Comparison of ENCODE assay signal across 10 mouse cellular contexts in the genomic region with DNA sequence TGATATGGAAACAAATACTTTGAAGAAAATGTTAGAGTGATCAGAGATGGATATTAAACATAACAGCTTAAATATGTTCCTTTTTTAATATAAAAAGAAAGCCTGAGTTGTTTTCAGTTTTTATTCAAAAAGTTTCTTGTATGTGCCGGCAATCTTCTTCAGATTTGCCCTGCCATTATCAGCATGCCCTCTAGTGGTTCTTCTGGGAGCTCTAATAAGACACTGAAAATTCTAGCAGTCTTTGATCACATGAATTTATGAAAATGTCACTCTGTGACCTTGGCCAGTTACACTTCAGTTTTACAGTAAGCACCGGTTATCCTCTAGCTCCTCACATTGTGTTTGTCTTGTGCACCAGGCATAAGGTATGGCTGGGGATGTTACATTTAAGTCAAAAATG. TPM values are rescaled to one million over a fixed set of nuclear protein-coding genes. Genes with fewer than 3 reads are reported as not detected.
DNase-seq lines count a peak whose midpoint lies in the region; TF ChIP-seq lines count a peak whose summit lies in the region.
"Had no signal": no experiment of that assay in that cellular context is flagged by ENCODE, and none has a peak within 500 bp of the region (broad histone marks: within the 10 kb centered on the region; RNA-seq: fewer than 3 reads in every experiment).

No protein-coding gene starts in this region.

- TF ChIP-seq POLR2A in heart, adult 2 months (IDR thresholded peaks at IDR 0.05; ENCODE audit: insufficient read depth, low read depth, low read length), result no peak
- no peak for TF ChIP-seq POLR2A in cortical plate, adult 2 months (IDR thresholded peaks at IDR 0.05; ENCODE audit: extremely low read depth, insufficient read depth, low read length)

- H3K4me1 ChIP-seq in heart, adult 2 months (ENCODE audit: control insufficient read depth, insufficient read depth, low read length), result no peaks in the 10 kb centered on the region
- no peaks in the 10 kb centered on the region for H3K4me1 ChIP-seq in cortical plate, adult 2 months (ENCODE audit: control insufficient read depth, insufficient read depth, low read length)
- H3K4me1 ChIP-seq: liver, embryonic 15.5 days had no signal

- H3K27ac ChIP-seq in heart, adult 2 months, result no peak overlapping the region
- no peak overlapping the region for H3K27ac ChIP-seq in cortical plate, adult 2 months (ENCODE audit: insufficient read depth, low read length)
- H3K27ac ChIP-seq: liver, embryonic 15.5 days had no signal

- DNase-seq in heart, adult 2 months, result no peak
- DNase-seq in heart, postnatal 4 days, result no peak
- peak; percentile 23 for DNase-seq in lung, postnatal 36 days
- no peak for DNase-seq in lung, postnatal 10 days
- DNase-seq in T-cell, adult 2 months (ENCODE audit: low spot score), result no peak
- no peak for DNase-seq in testis, postnatal 14 days (ENCODE audit: low spot score)
- DNase-seq: cerebellum, postnatal 36 days; heart, postnatal 36 days had no signal

- no peak overlapping the region for H3K9ac ChIP-seq in heart, adult 2 months (ENCODE audit: low read depth, low read length)
- H3K9ac ChIP-seq: liver, embryonic 15.5 days had no signal

- WGBS in heart, adult 2 months, result 34% methylated on average over 2 of the region's 2 CpGs

- no peak for TF ChIP-seq EP300 in heart, adult 2 months (IDR thresholded peaks at IDR 0.05; ENCODE audit: insufficient read depth, low read depth, low read length)

- no peaks in the 10 kb centered on the region for H3K36me3 ChIP-seq in heart, adult 2 months (ENCODE audit: control insufficient read depth, insufficient read depth, low read length)
- H3K36me3 ChIP-seq: liver, embryonic 15.5 days had no signal

- H3K4me3 ChIP-seq in heart, adult 2 months, result no peak overlapping the region
- no peak overlapping the region for H3K4me3 ChIP-seq in cortical plate, adult 2 months (ENCODE audit: insufficient read depth, low read length)
- H3K4me3 ChIP-seq: liver, embryonic 15.5 days had no signal

- intact Hi-C loops in heart, adult 2 months (cut with DNase I), result no loop called here

- H3K27me3 ChIP-seq in heart, adult 2 months (ENCODE audit: control insufficient read depth, insufficient read depth, low read length), result no peaks in the 10 kb centered on the region
- H3K27me3 ChIP-seq: liver, embryonic 15.5 days had no signal

- TF ChIP-seq CTCF in heart, adult 2 months (IDR thresholded peaks at IDR 0.05), result peak; percentile 67
- peak; percentile 20; the same call in 1 of the 2 replicates for TF ChIP-seq CTCF in cortical plate, adult 2 months (IDR thresholded peaks at IDR 0.05; ENCODE audit: extremely low read depth, insufficient read depth, low read length)

- H3K79me2 ChIP-seq in heart, adult 2 months (replicated peaks; ENCODE audit: control insufficient read depth, insufficient read depth, low read length), result no peaks in the 10 kb centered on the region

RNA-seq across cellular contexts. Expression of a gene that starts 17.6 kb away (rescaled TPM):
- 1 to 10 TPM; 3.6 to 5.4 TPM for total RNA-seq in heart, adult 2 months (2021)
- 1.4 and 1.7 TPM in 2 replicates for polyA plus RNA-seq in heart, adult 2 months (2012; rRNA removed)
- total RNA-seq in heart, postnatal 4 days (2021), result 10 to 100 TPM in 1 of 2 experiments, 1 to 10 TPM in 1; 8.8 to 10.1 TPM
- 8.5 and 8.9 TPM in 2 replicates for polyA plus RNA-seq in cortical plate, adult 2 months (2012; rRNA removed)
